Mouse (Mus musculus) thymus, adult 2 months (tissue): ENCODE results near the gene Nme4.

Experiments
- CTCF ChIP-seq: fragments of 200-500 bp; IDR thresholded peaks from 2 replicates; pipeline ENCODE4 v1.5.1; 2012; ENCODE audit warnings: mild to moderate bottlenecking, control low read depth, low read length, moderate library complexity, borderline replicate concordance; ENCODE audit not compliant: control insufficient read depth, poor library complexity, insufficient read depth; ENCODE audit errors: extremely low read depth
- POLR2A ChIP-seq: fragments of 200-500 bp; IDR thresholded peaks from 2 replicates; pipeline ENCODE4 v1.6.1; 2012; ENCODE audit warnings: mild to moderate bottlenecking, low read length, control low read depth, moderate library complexity; ENCODE audit not compliant: control insufficient read depth, poor library complexity, insufficient read depth; ENCODE audit errors: extremely low read depth

DNA sequence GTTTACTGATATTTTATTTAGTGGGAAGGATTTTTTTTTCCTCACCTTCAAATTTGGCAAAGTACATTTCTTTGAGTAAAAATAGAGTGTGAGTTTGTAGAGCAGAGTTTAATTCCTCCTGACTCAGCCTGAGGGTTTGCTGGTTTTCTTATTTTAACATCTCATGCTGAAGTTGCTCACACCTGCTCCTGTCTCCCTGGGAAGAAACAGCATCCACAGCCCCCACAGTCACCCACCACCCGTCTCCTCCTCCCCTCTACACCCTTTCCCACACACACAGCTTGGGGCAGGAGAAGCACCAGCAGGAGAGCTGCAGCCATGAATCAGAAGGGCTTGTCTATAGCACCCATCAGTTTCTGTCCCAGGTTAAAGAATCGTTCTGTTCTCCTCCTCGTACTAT, 20.2 kb downstream of the Nme4 start:
- TF ChIP-seq CTCF (no peak), POLR2A (no peak)
